Mouse (Mus musculus) thymus, postnatal 10 days (tissue): ENCODE measurements around the gene A030003K21Rik.
"Not testable (repeated sequence)": the region's sequence is repeated elsewhere in the genome, so short reads cannot be mapped to it uniquely, and the experiment has no call there.

Source experiments
- DNase-seq, 2 experiments: peaks; one replicate each; pipeline ENCODE4 v3.0.0; 2021; ENCODE audit warnings: low spot score in 2 of 2

The A030003K21Rik gene

GRCm38 (mm10) chr1:82943295-82943694 lies at the start of gene A030003K21Rik:
TSS of gene A030003K21Rik (minus strand) at chr1:82943388.
- not testable (repeated sequence) for DNase-seq

GRCm38 (mm10) chr1:82992093-82992492 lies 48.9 kb upstream of the A030003K21Rik start:
- no peak for DNase-seq

DNA sequence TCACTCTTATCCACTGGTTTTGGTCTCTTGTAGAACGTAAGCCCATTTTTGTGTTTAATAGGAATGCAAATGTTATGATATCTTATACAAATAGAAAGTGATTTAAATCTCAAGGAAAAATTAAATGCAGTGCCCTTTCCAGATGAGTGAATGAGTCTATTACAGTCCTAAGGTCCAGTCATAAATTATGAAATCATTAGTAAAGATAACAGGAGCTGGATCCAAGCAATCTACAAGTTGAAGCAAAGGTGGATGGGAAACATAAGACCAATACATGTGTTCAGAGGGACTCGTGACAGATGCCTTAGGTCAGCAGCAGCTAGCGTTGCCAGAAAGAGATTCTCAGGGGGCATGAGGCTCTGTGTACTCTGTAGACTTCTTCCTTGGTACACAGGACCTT lies 48.4 kb upstream of the A030003K21Rik start:
- DNase-seq, result no peak

GRCm38 (mm10) chr1:82991062-82991461 lies 47.9 kb upstream of the A030003K21Rik start:
- no peak for DNase-seq

DNA sequence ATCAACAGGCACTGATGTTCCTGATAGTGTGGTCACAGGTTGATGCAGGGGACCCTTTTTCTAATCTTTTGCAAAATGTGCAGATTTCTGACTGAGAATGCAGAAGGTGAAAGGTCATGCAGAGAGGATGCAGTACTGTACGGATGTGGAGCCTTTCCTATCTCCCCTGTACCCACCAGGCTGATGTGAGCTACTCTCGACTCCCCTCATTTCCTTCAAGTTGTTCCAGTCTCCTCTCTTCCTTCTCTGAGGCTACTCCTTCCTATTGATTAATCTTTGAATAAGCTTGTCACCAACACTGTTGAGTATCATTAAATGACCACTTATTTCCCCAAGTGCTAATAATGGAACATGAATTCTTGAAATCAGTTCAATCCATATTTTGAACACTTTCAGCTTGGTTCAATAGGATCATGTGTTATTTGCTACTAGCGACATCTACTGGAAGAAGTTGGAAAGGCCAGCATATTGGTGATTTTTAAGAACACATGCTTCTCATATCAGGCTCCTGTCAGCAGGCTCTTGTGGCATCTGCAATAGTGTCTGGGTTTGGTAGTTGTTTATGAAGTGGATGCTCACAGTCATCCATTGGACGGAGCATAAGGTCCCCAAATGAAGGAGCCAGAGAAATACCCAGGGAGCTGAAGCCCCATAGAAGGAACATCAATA lies 44.5 kb upstream of the A030003K21Rik start:
- peak in 1 of 2 experiments; percentile 54 for DNase-seq

GRCm38 (mm10) chr1:82986738-82987137 lies 43.5 kb upstream of the A030003K21Rik start:
- no peak for DNase-seq

- no peak for DNase-seq
These were observed 34.7 kb upstream of the A030003K21Rik start for GRCm38 (mm10) chr1:82977840-82978239.

GRCm38 (mm10) chr1:82975750-82976149 lies 32.6 kb upstream of the A030003K21Rik start:
- DNase-seq, result no peak

DNA sequence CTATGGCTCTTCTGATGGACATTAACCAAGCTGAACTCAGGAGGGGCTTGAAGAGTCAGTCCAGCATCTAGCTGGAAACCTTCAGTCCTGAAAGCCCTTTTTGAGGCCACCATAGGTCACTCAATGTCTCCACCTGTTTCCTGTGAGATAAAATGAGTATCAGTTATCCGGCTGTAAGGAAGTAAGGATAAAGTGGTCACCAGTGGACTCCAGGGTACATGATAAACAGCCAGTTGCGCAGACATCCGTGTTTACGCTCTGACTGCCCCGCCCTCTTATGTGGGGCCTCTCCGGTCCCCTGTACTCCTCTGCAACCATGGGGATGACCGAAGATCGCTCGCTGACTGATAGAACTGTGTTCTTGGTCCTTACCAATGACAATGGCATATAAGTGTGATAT lies 31.2 kb upstream of the A030003K21Rik start:
- no peak for DNase-seq

DNA sequence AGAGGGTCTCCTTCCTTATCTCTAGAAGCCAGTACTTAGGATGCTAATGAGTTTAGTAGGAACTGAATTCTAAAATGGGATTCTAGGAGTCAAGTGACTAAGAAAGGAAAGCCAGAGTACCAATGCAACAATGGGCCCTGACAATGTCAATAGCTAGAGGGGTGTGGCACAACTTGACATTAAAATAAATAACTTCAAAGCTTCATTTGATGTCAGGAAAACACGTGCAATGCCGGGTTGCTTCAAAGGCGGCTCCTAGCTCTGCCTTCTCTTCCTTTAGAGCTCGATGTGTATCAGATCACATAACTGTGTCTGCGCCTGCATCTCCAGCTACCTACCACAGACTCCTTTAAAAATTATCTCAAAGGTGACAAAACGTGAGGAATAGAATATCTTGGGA lies 30.7 kb upstream of the A030003K21Rik start:
- peak; percentile 9 to 12 for DNase-seq

- no peak for DNase-seq
These were observed 30.1 kb upstream of the A030003K21Rik start for GRCm38 (mm10) chr1:82973244-82973643.

GRCm38 (mm10) chr1:82972046-82972445 lies 28.9 kb upstream of the A030003K21Rik start:
- DNase-seq, result no peak

DNA sequence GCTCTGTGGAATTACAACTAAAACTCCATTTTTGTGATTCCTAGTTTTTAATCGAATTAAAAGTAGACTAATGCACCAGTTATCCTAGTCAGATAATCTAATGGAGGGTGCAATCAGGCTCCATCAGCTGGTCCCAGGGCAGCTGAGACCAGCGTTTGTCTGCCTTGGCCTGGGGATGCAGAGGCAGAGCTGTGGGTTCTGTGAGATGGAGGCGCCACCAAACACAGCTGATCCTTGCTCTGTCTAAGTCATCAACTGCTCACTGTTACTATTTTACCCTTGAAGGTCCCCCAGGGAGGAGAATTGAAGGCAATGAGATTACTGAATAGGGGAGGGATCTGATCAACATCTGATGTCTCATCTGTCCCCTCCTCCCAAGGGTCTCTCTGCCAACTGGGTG lies 23.2 kb upstream of the A030003K21Rik start:
- no peak for DNase-seq

DNA sequence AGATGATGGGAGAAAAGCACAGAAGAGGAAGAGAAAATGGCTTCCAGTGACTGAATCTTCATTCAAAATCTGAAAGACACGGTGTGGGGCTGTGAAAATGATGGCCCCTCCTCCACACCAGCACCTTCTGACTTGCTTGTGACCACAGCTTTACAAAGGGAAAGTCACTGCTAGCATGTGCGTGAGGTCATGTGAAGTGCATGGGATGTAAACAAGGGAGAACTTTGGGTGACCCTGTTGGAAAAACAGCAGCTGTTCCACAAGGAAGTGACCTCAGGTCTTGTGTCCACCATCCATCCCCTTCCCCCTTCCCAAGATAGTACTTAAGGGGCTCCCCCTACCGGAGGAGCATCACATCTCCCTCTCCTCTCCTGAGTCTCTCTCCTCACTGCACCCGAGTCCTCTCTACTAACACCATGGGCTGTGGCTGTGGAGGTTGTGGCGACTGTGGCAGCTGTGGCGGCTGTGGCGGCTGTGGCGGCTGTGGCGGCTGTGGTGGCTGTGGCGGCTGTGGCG lies 16.7 kb upstream of the A030003K21Rik start, which contains the start of gene Gm47955:
Gene Gm47955 (plus strand): TSS at position 417 of the 516 bp plus-strand sequence.
- DNase-seq, result no peak

- not testable (repeated sequence) for DNase-seq
These were observed 12.7 kb upstream of the A030003K21Rik start, which contains the start of gene Gm7544 for GRCm38 (mm10) chr1:82955913-82956312. TSS of gene Gm7544 (minus strand) at chr1:82956013.

GRCm38 (mm10) chr1:82948601-82949000 lies 5.4 kb upstream of the A030003K21Rik start:
- DNase-seq, result no peak

- DNase-seq, result not testable (repeated sequence)
These were observed 2.8 kb upstream of the A030003K21Rik start for GRCm38 (mm10) chr1:82946029-82946428.

DNA sequence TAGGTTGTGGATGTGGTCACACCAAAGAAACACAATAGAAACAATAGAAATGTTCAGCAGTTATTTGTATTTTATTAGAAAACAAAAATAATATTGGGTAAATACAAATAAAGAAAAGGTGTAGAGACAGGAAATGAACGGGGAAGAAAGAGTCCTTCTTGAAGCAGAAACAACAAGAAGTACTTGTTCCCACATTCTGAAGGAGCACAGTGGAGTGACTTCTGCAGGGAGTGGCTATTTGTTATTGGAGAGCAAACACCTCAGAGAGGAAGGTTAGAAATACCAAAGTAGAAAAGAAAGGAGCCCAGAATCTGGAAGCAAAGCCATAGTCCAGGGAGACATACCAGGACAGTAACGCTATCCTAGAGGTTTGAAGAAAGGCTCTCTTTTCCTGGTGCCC lies 683 bp downstream of the A030003K21Rik start:
- DNase-seq, result not testable (repeated sequence)

GRCm38 (mm10) chr1:82938666-82939065 lies 4.5 kb downstream of the A030003K21Rik start:
- no peak for DNase-seq

DNA sequence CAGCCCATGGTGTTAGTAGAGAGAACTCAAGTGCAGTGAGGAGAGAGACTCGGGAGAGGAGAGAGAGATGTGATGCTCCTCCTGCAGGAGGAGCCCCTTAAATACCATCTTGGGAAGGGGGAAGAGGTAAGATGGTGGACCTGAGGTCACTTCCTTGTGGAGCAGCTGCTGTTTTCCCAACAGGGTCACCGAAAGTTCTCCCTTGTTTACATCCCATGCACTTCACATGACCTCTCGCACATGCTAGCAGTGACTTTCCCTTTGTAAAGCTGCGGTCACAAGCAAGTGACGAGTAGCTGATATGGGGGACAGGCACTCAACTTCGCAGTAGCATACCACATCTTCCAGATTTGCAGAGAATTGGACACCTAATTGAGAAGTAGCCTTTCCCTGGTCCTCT lies 11.9 kb downstream of the A030003K21Rik start, which contains the start of gene Gm6217:
Gene Gm6217 (minus strand): TSS at position 74 of the 400 bp plus-strand sequence.
- not testable (repeated sequence) for DNase-seq

DNA sequence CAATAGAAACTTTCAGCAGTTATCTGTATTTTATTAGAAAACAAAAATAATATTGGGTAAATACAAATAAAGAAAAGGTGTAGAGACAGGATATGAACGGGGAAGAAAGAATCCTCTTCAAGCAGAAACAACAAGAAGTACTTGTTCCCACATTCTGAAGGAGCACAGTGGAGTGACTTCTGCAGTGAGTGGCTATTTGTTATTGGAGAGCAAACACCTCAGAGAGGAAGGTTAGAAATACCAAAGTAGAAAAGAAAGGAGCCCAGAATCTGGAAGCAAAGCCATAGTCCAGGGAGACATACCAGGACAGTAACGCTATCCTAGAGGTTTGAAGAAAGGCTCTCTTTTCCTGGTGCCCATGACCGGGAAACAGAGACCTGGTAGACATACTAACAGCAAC lies 12.6 kb downstream of the A030003K21Rik start:
- DNase-seq, result not testable (repeated sequence)

DNA sequence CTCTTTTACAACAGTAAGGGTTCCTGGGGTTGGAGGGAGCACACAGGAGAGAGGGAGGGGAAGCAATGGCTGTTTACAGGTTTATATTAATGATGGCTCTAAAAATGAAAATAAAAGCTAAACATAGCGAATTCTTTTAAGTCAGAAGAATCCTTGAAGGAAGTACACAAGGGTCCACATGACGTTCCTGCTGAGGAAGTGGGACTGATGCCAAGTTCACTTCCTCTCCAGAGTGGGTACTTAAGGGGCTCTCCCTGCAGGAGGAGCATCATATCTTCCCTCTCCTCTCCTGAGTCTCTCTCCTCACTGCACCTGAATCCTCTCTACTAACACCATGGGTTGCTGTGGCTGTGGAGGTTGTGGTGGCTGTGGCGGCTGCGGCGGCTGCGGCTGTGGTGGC lies 18.5 kb downstream of the A030003K21Rik start, which contains the start of gene A030014E15Rik:
Gene A030014E15Rik (plus strand): TSS at position 268 of the 400 bp plus-strand sequence.
- no peak for DNase-seq

- DNase-seq, result not testable (repeated sequence)
These were observed 29.8 kb downstream of the A030003K21Rik start for GRCm38 (mm10) chr1:82913434-82913833.
